Mouse (Mus musculus): ENCODE measurements around the gene Maml2.

The Maml2 gene

DNA sequence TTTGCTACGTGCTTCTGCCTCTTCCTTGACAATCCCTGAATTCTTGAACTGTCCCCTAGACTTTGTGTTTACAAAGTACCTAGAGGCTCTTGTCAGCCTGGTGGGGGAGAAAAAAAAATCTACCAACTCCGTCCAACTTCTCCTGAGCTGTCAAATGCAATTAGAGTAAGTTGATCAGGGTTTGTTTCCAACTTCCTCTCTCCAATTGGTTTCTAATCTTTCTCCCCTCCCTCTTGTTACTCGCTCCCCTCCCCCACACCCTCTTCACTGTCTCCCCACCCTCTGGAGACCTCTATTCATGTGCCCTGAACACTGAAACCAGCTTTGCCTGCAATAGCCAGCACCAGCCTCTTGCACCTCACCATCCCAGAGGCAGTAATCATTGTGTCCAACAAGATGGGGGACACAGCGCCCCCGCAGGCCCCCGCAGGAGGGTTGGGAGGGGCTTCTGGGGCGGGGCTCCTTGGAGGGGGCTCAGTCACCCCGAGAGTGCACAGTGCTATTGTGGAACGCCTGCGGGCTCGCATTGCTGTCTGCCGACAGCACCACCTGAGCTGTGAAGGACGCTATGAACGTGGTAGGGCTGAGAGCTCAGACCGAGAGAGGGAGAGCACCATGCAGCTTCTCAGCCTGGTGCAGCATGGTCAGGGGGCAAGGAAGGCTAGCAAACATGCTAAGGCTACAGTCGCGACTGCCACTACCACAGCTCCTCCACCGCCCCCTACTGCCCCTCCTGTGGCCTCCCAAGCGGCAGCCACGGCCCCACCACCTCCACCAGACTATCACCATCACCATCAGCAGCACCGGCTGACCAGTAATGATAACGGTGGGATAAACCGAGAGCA is at the start of gene Maml2:
Gene Maml2, plus strand, starts transcription at position 290 of the 845 bp plus-strand sequence.
- peak in 1 of 2 experiments; percentile 28 for DNase-seq (ENCODE audit: low spot score in 2 of 2)

DNA sequence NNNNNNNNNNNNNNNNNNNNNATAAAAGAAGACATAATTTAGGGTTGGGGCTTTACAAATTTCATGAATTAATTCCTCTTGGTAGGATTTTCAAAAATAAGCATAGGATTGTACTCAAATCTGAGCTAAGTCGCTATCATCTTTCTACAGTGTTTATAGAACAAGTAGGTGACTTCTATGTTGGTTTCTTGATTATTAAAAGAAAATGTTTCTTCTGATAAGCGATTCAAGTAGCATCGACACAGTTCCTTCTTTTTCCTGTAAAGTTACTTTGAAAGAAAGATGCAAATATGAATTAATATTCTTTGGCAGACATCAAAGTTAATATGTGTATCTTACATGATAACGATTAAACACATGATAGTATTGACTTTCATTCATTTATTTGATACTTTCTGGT is 49.7 kb upstream of the Maml2 start:
- no peak for DNase-seq (ENCODE audit: low spot score in 2 of 2)

DNA sequence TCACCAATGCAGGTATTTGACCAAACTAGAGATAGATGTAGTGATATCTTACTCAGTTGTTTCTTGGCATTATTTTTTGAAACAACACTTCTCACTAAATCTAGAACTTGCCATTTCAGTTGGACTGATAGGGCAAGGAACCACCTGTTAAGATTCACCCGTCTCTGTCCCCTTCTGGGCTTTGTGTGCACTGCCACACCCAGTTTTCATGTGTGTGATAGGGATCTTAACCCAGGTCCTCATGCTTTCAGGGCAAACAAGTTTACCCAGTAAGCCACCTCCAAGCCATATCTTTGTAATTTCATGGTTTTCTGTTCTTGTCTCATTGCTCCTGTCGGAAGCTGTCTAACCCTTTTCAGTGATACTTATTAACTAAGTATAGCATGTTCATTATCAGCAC is 46.5 kb upstream of the Maml2 start:
- DNase-seq (ENCODE audit: low spot score in 2 of 2): no peak

DNA sequence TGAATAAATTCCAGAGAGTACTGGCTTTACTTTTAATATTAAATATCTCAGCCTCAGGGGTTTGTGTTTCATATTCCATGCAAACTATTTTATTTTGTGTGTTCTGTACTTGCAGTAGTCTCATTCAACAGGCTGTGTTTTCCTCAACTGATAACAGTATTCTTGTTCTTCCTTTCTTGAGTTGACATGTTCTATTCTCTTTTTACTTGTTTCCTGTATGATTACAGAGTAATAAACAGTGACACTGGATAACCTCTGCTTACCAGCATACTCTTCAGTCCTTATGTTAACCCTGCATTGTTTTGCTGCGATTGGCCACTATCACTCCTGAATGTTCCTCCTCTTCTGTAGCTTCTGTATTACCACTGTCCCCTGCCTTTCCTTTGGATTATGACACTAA is 41.0 kb upstream of the Maml2 start:
- DNase-seq (ENCODE audit: low spot score in 2 of 2): no peak

DNA sequence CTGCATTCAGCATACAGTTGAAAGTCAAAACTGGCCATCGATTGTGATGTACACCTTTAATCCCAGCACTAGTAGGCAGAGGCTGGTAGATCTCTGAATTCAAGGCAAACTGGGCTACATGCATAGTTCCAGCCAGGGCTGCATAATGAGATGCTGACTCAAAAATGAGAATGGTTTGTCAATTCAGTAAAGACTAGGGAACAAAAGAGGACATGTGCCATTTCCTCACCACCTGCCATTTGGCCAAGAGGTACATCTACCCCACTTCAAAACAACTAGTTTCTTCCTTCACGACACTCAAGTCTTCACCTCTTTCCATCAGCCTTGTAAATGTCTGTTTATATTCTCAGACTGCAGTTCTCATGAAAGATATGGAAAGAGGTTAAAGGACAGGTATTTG is 39.6 kb upstream of the Maml2 start:
- DNase-seq (ENCODE audit: low spot score in 2 of 2): no peak

DNA sequence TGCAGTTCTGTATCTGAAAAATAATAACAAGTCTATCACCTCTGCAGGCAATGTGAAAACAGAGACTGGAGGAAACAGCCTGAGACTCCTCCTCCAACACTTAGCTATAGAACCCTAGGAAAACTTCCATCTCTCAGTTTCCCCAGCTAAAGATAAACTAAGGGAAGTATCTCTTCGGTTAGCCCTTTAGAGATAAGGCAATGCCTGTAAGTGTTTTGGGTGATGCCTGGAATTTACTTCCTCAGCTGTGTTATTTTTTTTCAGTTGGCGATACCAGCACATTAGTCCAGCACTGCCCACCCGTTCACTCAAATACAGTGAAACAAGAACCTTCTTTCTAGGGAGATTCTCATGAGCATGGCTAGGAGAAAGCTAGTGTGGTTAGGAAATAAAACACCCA is 36.8 kb upstream of the Maml2 start:
- DNase-seq (ENCODE audit: low spot score in 2 of 2): no peak

DNA sequence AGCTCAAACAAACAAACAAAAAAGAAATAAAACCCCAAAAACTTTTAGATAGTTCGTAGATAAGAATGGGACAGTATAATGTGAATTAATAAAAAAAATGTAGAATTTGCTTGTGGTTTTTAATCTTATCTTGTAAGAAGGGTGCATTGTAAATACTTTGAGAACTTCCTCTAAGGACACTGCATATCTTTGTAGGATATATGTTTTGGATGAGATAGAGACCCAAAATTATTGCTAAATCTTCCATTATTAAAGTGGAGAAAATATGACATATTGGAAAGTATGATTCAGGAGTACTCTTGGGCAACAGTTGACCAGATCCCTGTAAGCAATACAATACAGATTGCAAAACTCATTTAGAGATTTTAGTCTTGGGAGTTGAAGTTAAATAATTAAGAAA is 24.5 kb upstream of the Maml2 start:
- DNase-seq (ENCODE audit: low spot score in 2 of 2): no peak

DNA sequence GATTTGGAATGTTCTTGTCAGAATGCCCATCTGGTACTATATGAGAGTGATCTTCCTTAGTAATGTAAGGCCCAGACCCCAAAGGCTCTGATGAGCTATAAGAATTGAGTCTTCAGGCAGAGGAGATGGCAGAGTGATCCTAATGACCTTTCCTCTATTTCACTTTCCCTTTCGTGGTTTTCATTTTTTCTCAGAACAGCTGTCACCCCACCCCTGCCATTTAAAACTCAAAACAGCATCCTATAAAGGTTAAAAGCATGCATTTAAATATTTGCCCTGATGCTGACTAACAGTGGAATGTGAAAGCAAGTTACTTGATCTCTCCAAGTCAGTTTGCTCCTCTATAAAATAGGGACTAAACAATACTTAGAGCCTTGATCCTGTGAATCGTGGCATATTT is 10.3 kb upstream of the Maml2 start:
- DNase-seq (ENCODE audit: low spot score in 2 of 2): no peak

DNA sequence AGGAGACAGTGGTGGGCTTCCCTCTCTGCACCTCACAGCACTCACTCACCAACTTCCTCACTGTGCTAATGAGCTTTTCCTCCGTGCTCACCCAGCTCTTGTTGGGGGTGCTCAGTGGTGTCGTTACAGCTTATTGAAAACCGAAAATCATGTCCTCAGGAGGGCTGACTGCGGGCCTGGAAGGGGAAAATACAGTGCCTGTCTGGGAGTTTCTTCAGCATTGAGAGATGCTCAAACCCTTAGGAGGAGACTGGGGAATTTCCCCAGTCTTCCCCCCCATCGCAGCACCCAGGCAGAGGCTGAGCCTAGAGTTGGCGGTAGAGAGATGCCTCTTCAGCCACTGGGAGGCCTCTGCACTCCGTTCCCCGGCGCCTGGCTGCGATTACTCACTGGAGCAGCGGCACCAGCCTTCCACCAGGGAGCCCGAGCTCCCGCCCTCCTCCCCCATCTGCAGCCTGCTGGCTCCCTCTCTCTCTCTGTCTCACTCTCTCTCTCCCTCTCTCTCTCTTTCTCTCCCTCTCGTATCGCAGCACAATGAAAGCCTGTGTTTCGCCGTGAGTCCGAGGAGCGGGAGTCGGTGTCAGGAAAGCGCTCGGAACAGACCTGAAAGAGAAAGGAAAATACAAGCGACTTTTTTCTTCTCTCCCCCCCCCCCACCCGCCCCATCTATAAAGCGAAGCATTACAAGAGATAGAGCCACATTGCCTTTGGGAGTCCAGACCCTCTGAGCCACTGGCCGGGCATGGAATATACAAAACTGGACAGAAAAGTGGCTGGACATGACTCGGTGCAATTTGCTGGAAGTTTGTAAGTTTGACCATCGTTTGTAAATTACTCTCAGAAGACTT is 1.3 kb upstream of the Maml2 start:
- DNase-seq (ENCODE audit: low spot score in 2 of 2): peak; percentile 68 to 90

DNA sequence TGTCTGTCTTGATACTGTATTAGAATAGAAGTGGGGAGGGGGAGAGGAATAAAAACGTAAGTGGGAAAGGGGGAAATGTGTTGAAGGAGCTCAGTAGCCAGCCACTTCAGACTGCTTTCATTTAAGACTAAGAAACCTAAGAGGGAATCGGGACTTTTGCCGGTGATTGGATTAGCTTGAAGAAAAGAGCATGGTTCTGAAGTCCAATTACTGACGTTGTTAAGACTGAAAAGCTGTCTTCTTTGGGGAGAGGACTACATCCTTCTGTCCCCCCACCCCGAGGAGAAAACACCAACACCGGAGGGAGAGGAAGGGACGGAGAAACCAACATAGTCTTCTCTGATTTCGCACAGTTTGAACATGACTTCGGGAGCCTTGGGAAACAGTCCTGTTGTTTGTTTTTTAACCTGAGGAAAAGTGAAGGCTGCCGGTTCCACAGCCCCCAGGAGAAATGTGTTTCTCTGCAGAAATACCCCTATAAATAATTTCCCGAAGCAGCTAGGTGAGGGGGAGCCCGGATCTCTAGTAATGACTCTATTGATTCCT is 562 bp upstream of the Maml2 start:
- no peak for DNase-seq (ENCODE audit: low spot score in 2 of 2)

DNA sequence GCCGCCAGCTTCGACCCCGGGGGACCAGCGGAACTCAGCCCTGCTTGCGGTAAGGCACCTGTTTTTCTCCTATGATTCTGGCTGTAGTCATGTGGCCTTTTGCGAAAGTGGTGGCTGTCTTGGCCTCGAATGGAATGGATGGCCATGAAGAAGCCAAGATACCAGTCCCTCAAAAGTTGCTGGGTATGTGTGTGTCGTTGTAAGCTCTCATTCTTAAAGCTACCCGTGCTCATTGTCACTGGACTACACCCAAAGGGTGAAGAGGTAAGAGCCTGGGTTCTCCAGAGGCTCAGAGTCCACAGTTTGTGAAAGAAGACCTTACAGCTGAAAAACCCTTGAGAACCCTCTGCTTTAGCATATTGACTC is 739 bp downstream of the Maml2 start:
- no peak for DNase-seq (ENCODE audit: low spot score in 2 of 2)

DNA sequence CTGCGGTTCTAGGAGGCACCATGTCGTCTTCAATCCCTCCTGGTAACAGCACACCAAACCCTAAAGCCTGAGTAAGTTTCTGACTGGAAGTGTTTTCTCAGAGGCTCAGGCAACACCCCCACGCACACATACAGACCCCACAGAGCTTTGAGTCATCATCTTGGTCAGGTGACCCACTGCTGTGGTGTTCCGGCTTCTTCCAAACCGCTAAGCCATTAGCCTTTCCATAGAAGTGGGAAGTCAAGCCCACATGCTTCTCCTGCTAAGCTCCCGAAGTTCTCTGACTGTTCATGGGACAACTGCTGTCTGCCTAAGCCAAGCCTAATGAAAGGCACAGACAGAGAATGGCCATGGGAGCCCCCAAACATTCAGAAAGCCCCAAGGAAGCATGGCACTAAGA is 1.4 kb downstream of the Maml2 start:
- DNase-seq (ENCODE audit: low spot score in 2 of 2): no peak

DNA sequence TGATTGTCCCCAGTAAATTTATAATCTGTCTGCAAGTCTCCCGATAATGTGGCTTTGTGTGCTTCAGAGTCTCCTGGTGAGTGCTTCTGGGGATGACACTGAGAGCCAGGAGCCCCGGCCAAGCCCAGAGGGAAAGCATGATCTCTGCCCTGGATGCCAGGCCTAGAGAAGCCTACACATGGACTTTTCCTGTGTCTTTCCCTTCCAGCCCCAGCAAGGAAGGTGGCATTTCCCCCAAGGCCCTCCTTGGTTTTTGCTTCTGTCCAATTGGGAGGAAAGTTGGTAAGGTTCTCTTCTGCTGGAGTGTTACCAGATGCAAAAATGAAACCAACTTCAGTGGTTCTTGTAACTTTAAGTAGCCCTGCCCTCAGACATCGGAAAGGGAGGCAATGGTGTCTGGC is 2.3 kb downstream of the Maml2 start:
- peak in 1 of 2 experiments; percentile 24 for DNase-seq (ENCODE audit: low spot score in 2 of 2)

DNA sequence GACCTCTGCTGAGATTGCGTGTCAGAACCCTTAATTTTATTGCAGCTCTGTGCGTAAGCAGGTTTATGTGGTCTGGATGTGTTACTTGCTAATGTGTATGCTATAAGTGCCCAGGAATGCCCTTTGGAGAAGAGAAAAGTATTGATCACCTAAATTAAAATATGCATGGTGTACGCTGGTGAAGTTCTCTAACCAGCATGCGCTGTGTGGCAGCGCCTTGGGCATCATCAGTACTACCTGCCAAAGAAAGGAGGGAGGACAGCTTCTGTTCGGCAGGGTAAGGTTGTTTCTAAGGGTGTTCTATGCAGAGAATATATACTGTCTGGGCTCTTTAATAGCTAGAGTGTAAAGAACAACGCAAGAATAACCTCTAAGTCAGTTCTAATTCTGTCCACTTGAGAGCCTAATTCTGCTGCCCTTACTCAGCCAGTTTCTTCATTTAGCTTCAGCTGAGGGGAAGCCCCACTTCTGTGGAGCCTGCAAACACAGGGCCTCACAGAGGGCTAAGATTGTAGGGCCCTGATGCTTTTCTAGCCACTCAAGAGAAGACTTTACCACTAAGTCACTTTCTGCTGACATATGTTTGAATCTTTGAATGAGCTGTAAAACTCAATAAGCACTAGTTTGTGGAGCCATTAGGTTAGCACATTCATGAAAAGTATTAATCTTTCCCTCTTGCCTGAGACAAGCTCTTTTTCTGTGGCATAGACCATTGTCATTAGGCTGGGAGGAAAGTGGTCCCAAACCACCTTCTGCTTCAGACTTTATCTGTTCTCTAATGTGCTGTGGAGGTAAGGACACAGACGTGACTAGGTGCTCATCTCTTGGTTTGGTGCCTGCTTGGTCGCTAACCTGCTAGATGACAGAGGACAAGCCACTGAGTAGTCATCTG is 3.4 kb downstream of the Maml2 start:
- no peak for DNase-seq (ENCODE audit: low spot score in 2 of 2)

DNA sequence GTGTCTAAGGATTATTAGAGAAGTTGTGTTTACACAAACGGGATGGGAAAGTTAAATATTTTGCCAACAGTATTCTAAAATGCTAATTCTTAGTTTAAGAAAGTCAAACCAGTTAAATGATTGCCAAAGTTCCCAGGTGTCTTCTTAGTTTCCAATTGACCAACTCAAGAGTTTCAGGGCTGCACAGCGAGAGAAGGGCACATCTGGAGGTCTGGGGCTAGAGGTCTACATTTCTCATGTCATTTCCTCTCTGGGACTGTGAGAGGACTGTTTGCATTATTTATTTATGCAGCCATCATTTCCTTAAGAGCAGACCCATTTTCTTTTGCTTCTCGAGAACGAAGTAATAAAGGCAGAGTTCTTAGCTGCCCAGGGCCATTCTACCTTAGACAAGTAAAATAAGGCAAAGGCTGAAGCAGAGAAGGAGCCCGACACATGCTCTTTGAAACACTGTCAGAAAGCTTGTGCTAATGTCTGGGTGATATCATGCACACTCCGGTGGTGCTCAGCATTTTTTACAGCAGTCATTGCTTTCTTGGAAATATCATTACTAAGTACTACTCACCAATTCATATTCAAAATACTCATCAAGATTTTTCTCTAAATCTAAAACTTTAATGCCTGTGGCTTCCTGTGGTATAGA is 4.5 kb downstream of the Maml2 start:
- no peak for DNase-seq (ENCODE audit: low spot score in 2 of 2)

DNA sequence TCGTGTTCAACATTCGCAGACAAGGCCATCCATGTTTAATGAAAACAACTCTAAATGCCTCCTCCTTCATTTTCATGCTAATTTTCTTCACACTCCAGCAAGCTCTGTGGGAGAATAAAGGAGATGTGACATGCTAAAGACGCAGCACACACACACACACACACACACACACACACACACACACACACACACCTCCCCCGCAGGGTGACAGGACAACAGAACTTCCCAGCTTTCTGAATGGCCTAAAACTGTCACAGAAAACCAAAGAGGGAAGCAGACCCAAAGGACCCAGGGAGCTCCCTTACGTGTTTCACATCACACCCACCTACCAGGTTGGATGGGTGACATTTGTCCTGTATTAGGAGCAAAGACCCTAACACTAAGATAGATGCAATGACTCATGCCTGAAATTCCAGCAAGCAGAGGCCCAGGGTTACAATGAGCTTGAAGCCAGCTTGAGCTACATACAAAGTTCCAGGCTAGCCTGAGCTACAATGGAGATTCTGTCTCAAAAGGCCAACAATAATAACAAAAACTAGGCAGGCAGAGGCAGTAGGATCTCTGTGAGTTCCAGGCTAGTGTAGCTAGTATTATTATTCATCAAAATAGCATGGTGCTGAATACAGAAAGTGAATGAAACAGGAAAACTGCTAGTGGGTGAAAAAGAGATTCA is 5.5 kb downstream of the Maml2 start:
- DNase-seq (ENCODE audit: low spot score in 2 of 2): no peak

DNA sequence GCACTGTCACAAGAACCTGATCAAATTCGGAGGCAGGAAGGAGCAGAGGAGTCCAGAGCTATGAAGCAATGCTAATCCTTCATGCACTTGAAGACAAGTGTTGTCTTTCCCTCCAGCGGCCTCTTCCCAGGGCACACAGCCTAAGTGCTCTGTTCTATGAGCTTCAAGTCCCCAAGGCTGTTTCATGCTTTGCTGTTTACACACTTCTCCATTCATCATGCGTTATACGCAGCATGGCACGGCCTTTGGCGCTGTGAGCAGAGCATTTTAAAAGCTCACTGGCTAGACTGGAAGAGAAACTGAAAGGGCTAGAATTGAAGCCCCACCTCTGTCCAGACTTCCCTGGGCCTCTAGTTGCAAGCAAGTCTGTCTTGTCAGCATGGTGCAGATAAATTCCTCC is 6.2 kb downstream of the Maml2 start:
- no peak for DNase-seq (ENCODE audit: low spot score in 2 of 2)

DNA sequence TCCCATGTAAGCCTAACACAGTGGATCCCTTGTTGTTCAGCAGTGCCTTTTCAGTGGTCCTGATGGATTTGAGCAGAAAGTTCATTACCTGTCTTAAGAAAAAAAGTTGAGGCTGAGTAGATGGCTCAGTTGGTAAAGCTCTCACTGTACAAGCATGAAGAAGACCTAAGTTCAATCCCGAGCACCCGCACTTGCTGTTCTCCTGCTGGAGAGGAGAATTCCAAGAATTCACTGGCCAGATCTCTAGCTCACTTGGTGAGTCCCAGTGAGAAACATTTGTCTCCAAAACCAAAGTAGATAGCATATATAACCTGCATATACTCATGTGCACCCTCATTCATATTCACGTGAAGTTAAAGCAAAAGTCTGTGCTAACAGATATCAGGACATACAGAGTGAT is 8.7 kb downstream of the Maml2 start:
- DNase-seq (ENCODE audit: low spot score in 2 of 2): no peak

DNA sequence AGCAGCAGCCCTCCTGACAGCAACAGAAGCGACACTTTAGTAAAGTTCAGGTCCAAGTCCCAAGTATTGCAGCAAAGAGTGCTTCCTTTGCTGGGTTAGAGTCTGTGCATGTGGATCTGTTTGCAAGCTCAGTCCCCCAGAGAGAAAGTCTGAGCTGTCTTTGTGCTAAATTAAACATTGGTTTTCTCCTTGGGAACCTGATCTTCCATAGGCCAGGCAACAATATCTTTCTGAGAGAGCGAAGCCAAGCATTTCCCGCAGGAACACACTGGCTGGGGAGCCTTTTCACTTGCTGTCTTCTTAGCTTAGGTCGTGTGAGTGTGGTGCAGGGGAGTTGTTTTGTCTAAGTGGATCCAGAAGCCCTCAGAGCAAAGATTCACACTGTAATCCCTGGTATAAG is 9.5 kb downstream of the Maml2 start:
- DNase-seq (ENCODE audit: low spot score in 2 of 2): no peak

DNA sequence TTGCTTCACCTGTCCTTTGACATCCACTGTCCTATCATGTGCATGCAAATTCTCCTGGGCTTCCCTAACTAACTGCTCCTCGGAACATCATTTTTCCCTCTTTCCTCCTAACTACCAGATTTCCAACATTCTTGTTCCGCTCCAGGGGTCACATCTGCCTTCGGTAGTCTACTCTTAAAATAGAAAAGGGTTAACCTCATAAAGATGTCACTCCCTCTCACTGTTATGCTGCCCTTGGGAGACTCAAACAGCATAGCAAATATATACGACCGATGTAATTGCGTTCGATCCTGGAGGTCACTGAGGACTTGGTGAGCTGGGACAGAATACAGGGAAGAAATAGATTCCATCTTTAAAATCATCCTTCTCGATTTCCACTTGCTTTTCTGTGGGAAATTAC is 11.0 kb downstream of the Maml2 start:
- no peak for DNase-seq (ENCODE audit: low spot score in 2 of 2)

DNA sequence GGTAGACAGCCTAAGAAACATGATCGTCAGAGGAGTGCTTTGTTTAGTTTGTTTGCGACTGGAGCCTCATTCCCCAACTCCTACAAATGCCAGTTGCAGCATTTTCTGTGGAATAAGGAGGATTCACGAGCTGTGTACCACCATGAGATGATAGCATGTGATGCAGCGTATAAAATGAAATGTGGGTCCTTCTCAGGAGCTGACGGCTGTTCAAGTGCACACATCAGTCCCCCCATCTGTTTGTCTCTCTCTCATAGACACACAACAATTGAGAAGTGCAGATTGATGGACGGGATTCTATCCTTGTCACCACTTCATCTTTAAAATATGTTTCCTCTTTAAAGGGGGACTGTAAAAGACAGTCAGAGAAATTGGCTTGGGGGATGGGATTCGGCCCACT is 12.1 kb downstream of the Maml2 start:
- DNase-seq (ENCODE audit: low spot score in 2 of 2): no peak

All from left cerebral cortex, adult 9 months (tissue).